31 mouse cellular contexts compared by ENCODE assay signal in the genomic region with DNA sequence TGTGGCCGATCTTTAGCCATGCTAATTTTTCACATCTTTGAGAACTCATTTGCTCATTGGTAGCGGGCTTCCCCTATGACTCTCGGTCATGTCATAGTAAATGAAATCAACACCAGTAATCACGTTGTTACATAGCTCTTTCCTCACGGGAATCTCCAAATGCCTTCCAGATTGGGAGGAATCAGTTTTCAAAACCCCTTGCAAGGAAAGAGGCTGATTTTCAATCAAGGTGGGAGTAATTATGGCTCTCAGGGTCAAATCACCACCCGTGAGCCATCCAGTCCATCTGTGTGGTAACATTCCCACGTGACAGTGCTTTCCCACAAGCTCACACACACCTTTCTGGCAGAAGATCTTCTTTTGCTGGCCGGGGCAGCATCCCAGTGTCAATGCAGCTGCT. TPM values are rescaled to one million over a fixed set of nuclear protein-coding genes. Genes with fewer than 3 reads are reported as not detected.
DNase-seq lines count a peak whose midpoint lies in the region; ATAC-seq lines count a peak whose summit lies in the region.
"Had no signal": no experiment of that assay in that cellular context is flagged by ENCODE, and none has a peak within 500 bp of the region (broad histone marks: within the 10 kb centered on the region; RNA-seq: fewer than 3 reads in every experiment).

No protein-coding gene starts in this region.

- peak; percentile 27 for DNase-seq in limb, embryonic 11.5 days (ENCODE audit: low spot score)
- no peak for DNase-seq in limb, embryonic 10.5 days (ENCODE audit: low spot score)
- peak; percentile 70 for DNase-seq in embryo, embryonic 11 days
- no peak for DNase-seq in right cerebral cortex, adult 18-20 months
- DNase-seq in cerebellum, postnatal 10 days: no peak
- DNase-seq: adrenal gland, adult 2 months; adrenal gland, postnatal 36 days; cerebellum, adult 8-10 months; cerebellum, postnatal 36 days; gastrocnemius, postnatal 14 days; heart, postnatal 36 days; kidney, adult 2 months; kidney, postnatal 36 days; liver, embryonic 13.5 days; lung, adult 18-20 months; lung, postnatal 4 days; right cerebral cortex, postnatal 14 days had no signal

- H3K4me1 ChIP-seq in limb, embryonic 11.5 days (ENCODE audit: control insufficient read depth, insufficient read depth, low read length): no peaks in the 10 kb centered on the region; the same call in 1 of the 2 replicates
- H3K4me1 ChIP-seq in limb, embryonic 10.5 days: peaks cover 29% of the 10 kb centered on the region
- peaks cover 22% of the 10 kb centered on the region for H3K4me1 ChIP-seq in embryonic facial prominence, embryonic 13.5 days
- H3K4me1 ChIP-seq: forebrain, embryonic 12.5 days; hindbrain, embryonic 15.5 days; liver, embryonic 13.5 days had no signal

- H3K9me3 ChIP-seq in limb, embryonic 11.5 days (ENCODE audit: control insufficient read depth, low read length): no peaks in the 10 kb centered on the region
- H3K9me3 ChIP-seq in limb, embryonic 10.5 days (replicated peaks): no peaks in the 10 kb centered on the region
- no peaks in the 10 kb centered on the region for H3K9me3 ChIP-seq in embryonic facial prominence, embryonic 13.5 days
- H3K9me3 ChIP-seq: embryonic facial prominence, embryonic 15.5 days; forebrain, embryonic 12.5 days; heart, embryonic 10.5 days; hindbrain, embryonic 15.5 days; intestine, embryonic 15.5 days; limb, embryonic 15.5 days; liver, embryonic 13.5 days; megakaryocyte, embryonic 14.5 days; midbrain, embryonic 13.5 days had no signal

- no peak overlapping the region for H3K9ac ChIP-seq in limb, embryonic 11.5 days (ENCODE audit: low read length)
- H3K9ac ChIP-seq in embryonic facial prominence, embryonic 13.5 days: no peak overlapping the region
- H3K9ac ChIP-seq: embryonic facial prominence, embryonic 15.5 days; forebrain, embryonic 12.5 days; hindbrain, embryonic 15.5 days; intestine, embryonic 15.5 days; limb, embryonic 15.5 days; liver, embryonic 13.5 days; midbrain, embryonic 13.5 days had no signal

- H3K27me3 ChIP-seq in limb, embryonic 11.5 days (ENCODE audit: control insufficient read depth, insufficient read depth, low read length): no peaks in the 10 kb centered on the region
- no peaks in the 10 kb centered on the region for H3K27me3 ChIP-seq in limb, embryonic 10.5 days (ENCODE audit: low read depth, poor library complexity, severe bottlenecking)
- peaks cover 4% of the 10 kb centered on the region for H3K27me3 ChIP-seq in embryonic facial prominence, embryonic 13.5 days
- H3K27me3 ChIP-seq: embryonic facial prominence, embryonic 15.5 days; forebrain, embryonic 12.5 days; hindbrain, embryonic 15.5 days; intestine, embryonic 15.5 days; limb, embryonic 15.5 days; liver, embryonic 13.5 days; midbrain, embryonic 13.5 days had no signal

- WGBS in limb, embryonic 11.5 days: 21% methylated on average over 8 of the region's 8 CpGs
- WGBS in limb, embryonic 10.5 days: 22% methylated on average over 8 of the region's 8 CpGs
- 14% methylated on average over 8 of the region's 8 CpGs for WGBS in embryonic facial prominence, embryonic 13.5 days

- no peaks in the 10 kb centered on the region for H3K36me3 ChIP-seq in limb, embryonic 11.5 days (ENCODE audit: control insufficient read depth, insufficient read depth, low read length)
- H3K36me3 ChIP-seq in limb, embryonic 10.5 days: no peaks in the 10 kb centered on the region
- no peaks in the 10 kb centered on the region for H3K36me3 ChIP-seq in embryonic facial prominence, embryonic 13.5 days
- H3K36me3 ChIP-seq: embryonic facial prominence, embryonic 15.5 days; forebrain, embryonic 12.5 days; heart, embryonic 10.5 days; hindbrain, embryonic 15.5 days; intestine, embryonic 15.5 days; limb, embryonic 15.5 days; liver, embryonic 13.5 days; midbrain, embryonic 13.5 days had no signal

- no peak overlapping the region for H3K27ac ChIP-seq in limb, embryonic 11.5 days (replicated peaks; ENCODE audit: low read depth, low read length)
- H3K27ac ChIP-seq in limb, embryonic 10.5 days: no peak overlapping the region
- no peak overlapping the region for H3K27ac ChIP-seq in embryonic facial prominence, embryonic 13.5 days
- H3K27ac ChIP-seq: embryonic facial prominence, embryonic 15.5 days; forebrain, embryonic 12.5 days; heart, embryonic 10.5 days; hindbrain, embryonic 15.5 days; intestine, embryonic 15.5 days; layer of hippocampus, adult 2 months; limb, embryonic 15.5 days; liver, embryonic 13.5 days; midbrain, embryonic 13.5 days had no signal

- ATAC-seq in limb, embryonic 11.5 days (ENCODE audit: insufficient number of reproducible peaks, low FRiP score, low TSS enrichment, low read depth): no peak
- no peak for ATAC-seq in embryonic facial prominence, embryonic 13.5 days (ENCODE audit: insufficient number of reproducible peaks, insufficient read depth, low FRiP score, low TSS enrichment, low read depth)
- ATAC-seq in inflammation-experienced regulatory T-cells, adult 6 months: no peak
- ATAC-seq: activated CD4-positive, CD25-positive, alpha-beta regulatory T cell, adult 4 months; CD4-positive, CD25-positive, alpha-beta regulatory T cell, adult 4 months; intestine, embryonic 15.5 days; lung, postnatal 0 days; midbrain, embryonic 13.5 days had no signal

- H3K4me3 ChIP-seq in limb, embryonic 11.5 days (ENCODE audit: low read depth, low read length): no peak overlapping the region
- no peak overlapping the region for H3K4me3 ChIP-seq in limb, embryonic 10.5 days
- H3K4me3 ChIP-seq in embryonic facial prominence, embryonic 13.5 days: no peak overlapping the region
- H3K4me3 ChIP-seq: embryonic facial prominence, embryonic 15.5 days; forebrain, embryonic 12.5 days; heart, embryonic 10.5 days; hindbrain, embryonic 15.5 days; intestine, embryonic 15.5 days; layer of hippocampus, adult 2 months; limb, embryonic 15.5 days; liver, embryonic 13.5 days; megakaryocyte, embryonic 14.5 days; midbrain, embryonic 13.5 days had no signal

- H3K4me2 ChIP-seq in limb, embryonic 11.5 days (ENCODE audit: low read depth, severe bottlenecking): no peak overlapping the region
- H3K4me2 ChIP-seq in embryonic facial prominence, embryonic 13.5 days: peak overlapping the region; percentile 22; the same call in 1 of the 2 replicates
- H3K4me2 ChIP-seq: embryonic facial prominence, embryonic 15.5 days; forebrain, embryonic 12.5 days; hindbrain, embryonic 15.5 days; intestine, embryonic 15.5 days; limb, embryonic 15.5 days; liver, embryonic 13.5 days; midbrain, embryonic 13.5 days had no signal

RNA-seq across cellular contexts. Expression of a gene that starts 27.8 kb away (rescaled TPM):
- polyA plus RNA-seq in limb, embryonic 11.5 days (2014; fragmentation: Nextera tagmentation; extraction: Ambion mirVana): 12.9 and 14.1 TPM in 2 replicates
- 8.5 and 11.1 TPM in 2 replicates for polyA plus RNA-seq in limb, embryonic 10.5 days (2016; fragmentation: Nextera tagmentation; extraction: Ambion mirVana)
- polyA plus RNA-seq in embryonic facial prominence, embryonic 13.5 days (2015; fragmentation: Nextera tagmentation; extraction: Ambion mirVana): 23.2 and 27.4 TPM in 2 replicates
- 100 to 1,000 TPM; 144 to 156 (median 153) TPM for polyA plus RNA-seq in inflammation-experienced regulatory T-cells, adult 6 months (2017; shearing (Covaris generic))

Comparison
In these comparisons a context has a peak if more than half of its experiments do, and no peak if none do; other contexts are left out.
1. DNase-seq: peak in limb, embryonic 11.5 days (single experiment) and embryo, embryonic 11 days (single experiment); none in limb, embryonic 10.5 days (single experiment), right cerebral cortex, adult 18-20 months (single experiment) and cerebellum, postnatal 10 days (0 of 2).